Comparison of ENCODE assay signal across 28 mouse cellular contexts in the genomic region with DNA sequence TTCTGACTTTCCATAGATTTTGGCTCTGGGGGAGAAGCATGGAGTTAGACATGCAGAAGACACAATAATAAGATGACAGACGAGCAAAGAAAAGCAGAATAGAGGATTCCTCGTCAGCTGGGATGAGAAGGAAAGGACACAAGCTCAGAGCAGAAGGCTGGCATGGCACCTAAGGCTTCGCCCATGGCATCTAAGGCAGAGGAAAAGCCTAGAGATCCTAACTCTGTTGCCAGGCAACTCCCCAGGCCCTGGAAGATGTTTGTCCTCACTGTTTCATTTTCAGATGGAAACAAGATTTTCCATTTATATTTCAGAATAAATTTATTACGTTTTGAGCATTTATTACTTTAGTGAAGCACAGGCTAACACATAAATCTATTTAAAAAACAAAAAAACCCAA. TPM values are rescaled to one million over a fixed set of nuclear protein-coding genes. Genes with fewer than 3 reads are reported as not detected.
DNase-seq lines count a peak whose midpoint lies in the region; ATAC-seq and TF ChIP-seq lines count a peak whose summit lies in the region.
"Had no signal": no experiment of that assay in that cellular context is flagged by ENCODE, and none has a peak within 500 bp of the region (broad histone marks: within the 10 kb centered on the region; RNA-seq: fewer than 3 reads in every experiment).

No protein-coding gene starts in this region.

- H3K27me3 ChIP-seq in forebrain, postnatal 0 days (ENCODE audit: insufficient read depth, low read length) = no peaks in the 10 kb centered on the region
- no peaks in the 10 kb centered on the region for H3K27me3 ChIP-seq in forebrain, embryonic 15.5 days
- no peaks in the 10 kb centered on the region for H3K27me3 ChIP-seq in kidney, postnatal 0 days (ENCODE audit: insufficient read depth, low read length)
- H3K27me3 ChIP-seq in kidney, embryonic 14.5 days (ENCODE audit: control insufficient read depth, insufficient read depth, low read length) = no peaks in the 10 kb centered on the region
- H3K27me3 ChIP-seq: CH12.LX; embryonic facial prominence, embryonic 13.5 days; embryonic facial prominence, embryonic 15.5 days; forebrain, embryonic 12.5 days; Patski had no signal

- ATAC-seq in forebrain, postnatal 0 days = peak; percentile 85
- ATAC-seq in forebrain, embryonic 15.5 days (replicated peaks) = no peak
- ATAC-seq in kidney, postnatal 0 days (replicated peaks; ENCODE audit: low FRiP score, low read depth) = no peak
- no peak for ATAC-seq in kidney, embryonic 14.5 days (ENCODE audit: low FRiP score, low TSS enrichment)
- ATAC-seq: activated CD4-positive, CD25-positive, alpha-beta regulatory T cell, adult 4 months; CD4-positive, CD25-positive, alpha-beta regulatory T cell, adult 4 months; forebrain, embryonic 14.5 days; Patski had no signal

- 50% methylated on average over 4 of the region's 4 CpGs for WGBS in forebrain, postnatal 0 days
- 70% methylated on average over 4 of the region's 4 CpGs for WGBS in forebrain, embryonic 15.5 days
- 68% methylated on average over 4 of the region's 4 CpGs for WGBS in kidney, postnatal 0 days
- WGBS in kidney, embryonic 14.5 days = 75% methylated on average over 4 of the region's 4 CpGs

- peak; percentile 24 for DNase-seq in forebrain, postnatal 0 days
- DNase-seq in kidney, postnatal 0 days (ENCODE audit: low spot score) = peak; percentile 11
- no peak for DNase-seq in left cerebral cortex, adult 2 months (ENCODE audit: extremely low spot score in 1 of 2, low spot score in 2 of 2)
- no peak for DNase-seq in left cerebral cortex, postnatal 14 days (ENCODE audit: low spot score in 2 of 2)
- DNase-seq in brain, adult 2 months (ENCODE audit: low read depth, low spot score) = peak; percentile 63
- DNase-seq in adrenal gland, adult 2 months = no peak
- DNase-seq: adrenal gland, postnatal 10 days; adrenal gland, postnatal 25 days; B cell, adult 2 months; cerebellum, adult 11-12 months; cerebellum, adult 2 months; cerebellum, adult 9-10 months; cerebellum, postnatal 10 days; cerebellum, postnatal 25 days; embryo, embryonic 11 days had no signal

- H3K27ac ChIP-seq in forebrain, postnatal 0 days (ENCODE audit: low read depth, low read length) = no peak overlapping the region
- no peak overlapping the region for H3K27ac ChIP-seq in forebrain, embryonic 15.5 days (replicated peaks)
- no peak overlapping the region for H3K27ac ChIP-seq in kidney, postnatal 0 days
- no peak overlapping the region for H3K27ac ChIP-seq in kidney, embryonic 14.5 days (ENCODE audit: low read depth, low read length)
- peak overlapping the region; percentile 85; the same call in 1 of the 2 replicates for H3K27ac ChIP-seq in left cerebral cortex, adult 2 months
- H3K27ac ChIP-seq: embryonic facial prominence, embryonic 13.5 days; embryonic facial prominence, embryonic 15.5 days; forebrain, embryonic 10.5 days; forebrain, embryonic 12.5 days had no signal

- no peak overlapping the region for H3K4me3 ChIP-seq in forebrain, postnatal 0 days (ENCODE audit: low read depth, low read length)
- no peak overlapping the region for H3K4me3 ChIP-seq in forebrain, embryonic 15.5 days
- H3K4me3 ChIP-seq in kidney, postnatal 0 days (replicated peaks; ENCODE audit: low read depth, low read length) = no peak overlapping the region
- H3K4me3 ChIP-seq in kidney, embryonic 14.5 days (ENCODE audit: low read length) = no peak overlapping the region
- H3K4me3 ChIP-seq in left cerebral cortex, adult 2 months = no peak overlapping the region
- H3K4me3 ChIP-seq: embryonic facial prominence, embryonic 13.5 days; embryonic facial prominence, embryonic 15.5 days; erythroblast, embryonic 14.5 days; forebrain, embryonic 10.5 days; forebrain, embryonic 12.5 days had no signal

- H3K9me3 ChIP-seq in forebrain, postnatal 0 days (ENCODE audit: low read length) = no peaks in the 10 kb centered on the region
- no peaks in the 10 kb centered on the region for H3K9me3 ChIP-seq in forebrain, embryonic 15.5 days
- no peaks in the 10 kb centered on the region for H3K9me3 ChIP-seq in kidney, postnatal 0 days (replicated peaks; ENCODE audit: low read length)
- no peaks in the 10 kb centered on the region for H3K9me3 ChIP-seq in kidney, embryonic 14.5 days (ENCODE audit: control insufficient read depth, low read length)
- H3K9me3 ChIP-seq: embryonic facial prominence, embryonic 13.5 days; embryonic facial prominence, embryonic 15.5 days; forebrain, embryonic 10.5 days; forebrain, embryonic 12.5 days; G1E had no signal

- no peak overlapping the region for H3K9ac ChIP-seq in forebrain, postnatal 0 days
- no peak overlapping the region for H3K9ac ChIP-seq in forebrain, embryonic 15.5 days (replicated peaks)
- H3K9ac ChIP-seq in kidney, postnatal 0 days (ENCODE audit: low read depth, low read length) = no peak overlapping the region
- no peak overlapping the region for H3K9ac ChIP-seq in kidney, embryonic 14.5 days (ENCODE audit: low read depth, low read length)
- H3K9ac ChIP-seq: embryonic facial prominence, embryonic 13.5 days; embryonic facial prominence, embryonic 15.5 days; forebrain, embryonic 12.5 days had no signal

- H3K36me3 ChIP-seq in forebrain, postnatal 0 days (ENCODE audit: insufficient read depth) = no peaks in the 10 kb centered on the region
- no peaks in the 10 kb centered on the region for H3K36me3 ChIP-seq in forebrain, embryonic 15.5 days
- no peaks in the 10 kb centered on the region for H3K36me3 ChIP-seq in kidney, postnatal 0 days (ENCODE audit: insufficient read depth, low read length)
- no peaks in the 10 kb centered on the region for H3K36me3 ChIP-seq in kidney, embryonic 14.5 days (ENCODE audit: control insufficient read depth, insufficient read depth, low read length)
- H3K36me3 ChIP-seq: embryonic facial prominence, embryonic 13.5 days; embryonic facial prominence, embryonic 15.5 days; forebrain, embryonic 10.5 days; forebrain, embryonic 12.5 days; G1E had no signal

- no peak overlapping the region for H3K4me2 ChIP-seq in forebrain, postnatal 0 days (ENCODE audit: low read depth)
- H3K4me2 ChIP-seq in forebrain, embryonic 15.5 days (replicated peaks) = no peak overlapping the region
- H3K4me2 ChIP-seq in kidney, postnatal 0 days (ENCODE audit: low read length) = no peak overlapping the region
- no peak overlapping the region for H3K4me2 ChIP-seq in kidney, embryonic 14.5 days (replicated peaks; ENCODE audit: low read depth, low read length)
- H3K4me2 ChIP-seq: embryonic facial prominence, embryonic 13.5 days; embryonic facial prominence, embryonic 15.5 days; forebrain, embryonic 12.5 days had no signal

- intact Hi-C loops in left cerebral cortex, adult 2 months (cut with DNase I) = no loop called here
- intact Hi-C loops in left cerebral cortex, postnatal 14 days (cut with DNase I) = no loop called here

- peaks cover 4% of the 10 kb centered on the region; the same call in 1 of the 2 replicates for H3K4me1 ChIP-seq in forebrain, postnatal 0 days (ENCODE audit: insufficient read depth)
- no peaks in the 10 kb centered on the region for H3K4me1 ChIP-seq in forebrain, embryonic 15.5 days
- H3K4me1 ChIP-seq in kidney, postnatal 0 days (replicated peaks; ENCODE audit: insufficient read depth, low read length) = no peaks in the 10 kb centered on the region
- no peaks in the 10 kb centered on the region for H3K4me1 ChIP-seq in kidney, embryonic 14.5 days (ENCODE audit: control insufficient read depth, insufficient read depth, low read length)
- H3K4me1 ChIP-seq: embryonic facial prominence, embryonic 13.5 days; embryonic facial prominence, embryonic 15.5 days; forebrain, embryonic 12.5 days had no signal

- no peak for TF ChIP-seq CTCF in forebrain, postnatal 0 days (IDR thresholded peaks at IDR 0.05; ENCODE audit: low read depth)
- TF ChIP-seq CTCF in kidney, postnatal 0 days (IDR thresholded peaks at IDR 0.05; ENCODE audit: low read depth) = no peak
- no peak for TF ChIP-seq CTCF in left cerebral cortex, adult 2 months (IDR thresholded peaks at IDR 0.05)

RNA-seq across cellular contexts. Expression of gene Aldh1a1, which starts 48.5 kb away (rescaled TPM):
- 3.4 and 7.2 TPM in 2 replicates for total RNA-seq in forebrain, postnatal 0 days (2014; rRNA removed)
- polyA plus RNA-seq in forebrain, postnatal 0 days (2015; fragmentation: Nextera tagmentation; extraction: Ambion mirVana) = 3.0 and 3.2 TPM in 2 replicates
- polyA plus RNA-seq in forebrain, embryonic 15.5 days (2015; fragmentation: Nextera tagmentation; extraction: Ambion mirVana) = 0.45 and 0.66 TPM in 2 replicates
- 4.0 and 4.1 TPM in 2 replicates for polyA plus RNA-seq in kidney, postnatal 0 days (2015; fragmentation: Nextera tagmentation; extraction: Ambion mirVana)
- polyA plus RNA-seq in kidney, embryonic 14.5 days (2014; fragmentation: Nextera tagmentation; extraction: Ambion mirVana) = 3.2 and 3.8 TPM in 2 replicates
- total RNA-seq in left cerebral cortex, adult 2 months (2021) = 10 to 100 TPM; 45.5 to 48.5 TPM
- total RNA-seq in left cerebral cortex, postnatal 14 days (2021) = 10 to 100 TPM; 33.9 to 40.9 TPM
- total RNA-seq in adrenal gland, adult 2 months (2021) = 100 to 1,000 TPM; 112 to 251 TPM
- 3.2 and 5.2 TPM in 2 replicates for polyA plus RNA-seq in adrenal gland, adult 2 months (2012; rRNA removed)
- polyA plus RNA-seq: CD4-positive, CD25-positive, alpha-beta regulatory T cell, adult 4 months; erythroblast, embryonic 14.5 days; G1E had no signal

Comparison
In these comparisons a context has a peak if more than half of its experiments do, and no peak if none do; other contexts are left out.
1. DNase-seq: peak in forebrain, postnatal 0 days (single experiment), kidney, postnatal 0 days (single experiment) and brain, adult 2 months (single experiment); none in left cerebral cortex, adult 2 months (0 of 2), left cerebral cortex, postnatal 14 days (0 of 2) and adrenal gland, adult 2 months (single experiment).